Mouse (Mus musculus): ENCODE results near the gene Ptch2.

DNA sequence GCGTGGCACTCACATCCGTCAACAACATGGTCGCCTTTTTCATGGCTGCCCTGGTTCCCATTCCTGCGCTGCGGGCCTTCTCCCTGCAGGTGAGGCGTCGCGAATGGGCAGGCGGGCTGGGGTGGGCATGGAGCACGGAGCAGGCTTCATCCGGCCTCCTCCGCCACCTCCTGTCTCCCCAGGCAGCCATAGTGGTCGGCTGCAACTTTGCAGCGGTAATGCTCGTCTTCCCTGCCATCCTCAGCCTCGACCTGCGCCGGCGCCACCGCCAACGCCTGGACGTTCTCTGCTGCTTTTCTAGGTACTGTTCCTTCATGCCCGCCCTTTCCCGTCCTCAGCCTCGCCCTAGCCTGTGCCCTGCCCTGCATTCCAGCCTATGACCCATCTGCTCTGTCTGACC lies 13.5 kb downstream of the Ptch2 start:
- TF ChIP-seq CTCF (IDR thresholded peaks at IDR 0.05; ENCODE audit: low read depth) (no peak), EP300 (optimal IDR thresholded peaks at IDR 0.05) (no peak)

Data from stomach, postnatal 0 days (tissue).